Mouse (Mus musculus) cerebellum, adult 2 months (tissue): ENCODE measurements around the gene Vmn2r18.

ENCODE experiments used
- CTCF ChIP-seq: fragments of 200-500 bp; IDR thresholded peaks from 2 replicates; pipeline ENCODE4 v1.5.1; 2011; ENCODE audit warnings: low read depth, mild to moderate bottlenecking, control low read depth, low read length, moderate library complexity, borderline replicate concordance; ENCODE audit not compliant: insufficient read depth
- POLR2A ChIP-seq: fragments of 200-500 bp; IDR thresholded peaks from 2 replicates; pipeline ENCODE4 v1.6.1; 2011; ENCODE audit warnings: low read length, control low read depth, borderline replicate concordance; ENCODE audit not compliant: insufficient read depth

GRCm38 (mm10) chr5:151601696-151602095 is 4.1 kb downstream of the Vmn2r18 start:
- TF ChIP-seq POLR2A (no peak), CTCF (no peak)
